Mouse (Mus musculus) MEL (cell line): ENCODE results near the gene Plekhg2.

Source experiments
- CHD2 ChIP-seq: IDR thresholded peaks from 2 replicates; pipeline ENCODE4 v1.6.1; 2011; ENCODE audit warnings: low read length, improper control_type of control experiment
- CTCF ChIP-seq, 3 experiments: IDR thresholded peaks in 2 of 3; conservative IDR thresholded peaks in 1 of 3; 2 replicates each; pipeline ENCODE4 v1.5.1; 2011 to 2012; ENCODE audit warnings: low read length in 3 of 3, low read depth in 2 of 3, mild to moderate bottlenecking in 2 of 3, improper control_type of control experiment in 1 of 3, inconsistent platforms in 1 of 3, mixed read lengths in 1 of 3, moderate library complexity in 1 of 3; ENCODE audit not compliant: control insufficient read depth in 1 of 3, insufficient read depth in 1 of 3, poor library complexity in 1 of 3, severe bottlenecking in 1 of 3
- EP300 ChIP-seq, 2 experiments: IDR thresholded peaks; 2 replicates each; pipeline ENCODE4 v1.6.1; 2011; ENCODE audit warnings: improper control_type of control experiment in 2 of 2, low read length in 2 of 2, low read depth in 1 of 2, mild to moderate bottlenecking in 1 of 2
- MAFK ChIP-seq: IDR thresholded peaks from 2 replicates; pipeline ENCODE4 v1.6.1; 2011; ENCODE audit warnings: low read depth, mild to moderate bottlenecking, low read length, improper control_type of control experiment, borderline replicate concordance
- NELFE ChIP-seq: IDR thresholded peaks from 2 replicates; pipeline ENCODE4 v1.6.1; 2011; ENCODE audit warnings: low read depth, low read length, improper control_type of control experiment
- POLR2A ChIP-seq, 2 experiments: IDR thresholded peaks; 2 replicates each; pipeline ENCODE4 v1.6.1; 2011 to 2012; ENCODE audit warnings: low read length in 2 of 2, mild to moderate bottlenecking in 2 of 2, control low read depth in 1 of 2, improper control_type of control experiment in 1 of 2, low read depth in 1 of 2, moderate library complexity in 1 of 2; ENCODE audit not compliant: control insufficient read depth in 1 of 2, insufficient read depth in 1 of 2, poor library complexity in 1 of 2
- SIN3A ChIP-seq: IDR thresholded peaks from 2 replicates; pipeline ENCODE4 v1.6.1; 2012; ENCODE audit warnings: low read length, improper control_type of control experiment, inconsistent platforms
- TCF12 ChIP-seq: IDR thresholded peaks from 2 replicates; pipeline ENCODE4 v1.6.1; 2014; ENCODE audit warnings: low read depth, mild to moderate bottlenecking, inconsistent platforms, low read length, improper control_type of control experiment, moderate library complexity

DNA sequence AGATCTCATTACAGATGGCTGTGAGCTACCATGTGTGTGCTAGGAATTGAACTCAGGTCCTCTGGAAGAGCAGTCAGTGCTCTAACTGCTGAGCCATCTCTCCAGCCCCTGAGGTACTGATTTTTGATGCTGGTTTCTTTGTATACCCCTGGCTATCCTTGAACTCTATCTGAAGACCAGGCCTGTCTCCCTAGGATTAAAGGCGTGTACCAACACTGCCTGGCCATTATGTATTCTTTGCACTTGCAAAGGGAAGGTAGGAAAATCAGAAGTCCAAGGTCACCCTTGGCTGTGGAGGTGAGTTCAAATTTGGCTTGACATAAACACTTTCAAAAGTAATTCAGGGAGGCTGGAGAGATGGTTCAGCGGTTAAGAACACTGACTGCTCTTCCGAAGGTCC is 17.8 kb downstream of the Plekhg2 start:
- TF ChIP-seq EP300 (IDR thresholded peaks at IDR 0.05; ENCODE audit: low read depth in 1 of 2, low read length in 2 of 2) = no peak
- TF ChIP-seq CHD2 = no peak
- TF ChIP-seq CTCF (IDR thresholded peaks at IDR 0.05 in 2 of 3, conservative IDR thresholded peaks at IDR 0.05 in 1 of 3; ENCODE audit: control insufficient read depth in 1 of 3, insufficient read depth in 1 of 3, low read depth in 2 of 3, low read length in 3 of 3, poor library complexity in 1 of 3, severe bottlenecking in 1 of 3) = no peak
- no peak for TF ChIP-seq POLR2A (IDR thresholded peaks at IDR 0.05; ENCODE audit: control insufficient read depth in 1 of 2, insufficient read depth in 1 of 2, low read depth in 1 of 2, low read length in 2 of 2, poor library complexity in 1 of 2)
- no peak for TF ChIP-seq TCF12
- no peak for TF ChIP-seq MAFK
- TF ChIP-seq NELFE = no peak
- no peak for TF ChIP-seq SIN3A
